Mouse (Mus musculus): ENCODE results near the gene AC124502.3.

The AC124502.3 gene

DNA sequence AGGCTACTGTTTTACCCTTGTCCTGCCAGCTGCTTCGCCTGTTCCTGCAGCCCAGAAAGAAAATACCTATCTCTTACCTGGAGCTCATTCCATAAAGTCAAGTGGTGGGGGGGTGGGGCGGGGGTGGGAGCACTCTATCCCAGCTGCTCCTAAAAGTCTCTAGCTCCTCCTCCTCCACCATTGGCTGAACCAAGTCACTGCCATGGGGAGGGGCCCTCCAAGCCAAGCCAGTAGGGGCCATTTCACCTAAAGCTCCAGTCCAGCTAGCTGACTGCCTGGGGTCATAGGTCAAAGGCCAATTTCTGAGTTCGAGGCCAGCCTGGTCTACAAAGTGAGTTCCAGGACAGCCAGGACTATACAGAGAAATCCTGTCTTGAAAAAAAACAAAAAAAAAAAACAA lies 6.0 kb upstream of the AC124502.3 start:
- no peak for DNase-seq (ENCODE audit: low read depth)

DNA sequence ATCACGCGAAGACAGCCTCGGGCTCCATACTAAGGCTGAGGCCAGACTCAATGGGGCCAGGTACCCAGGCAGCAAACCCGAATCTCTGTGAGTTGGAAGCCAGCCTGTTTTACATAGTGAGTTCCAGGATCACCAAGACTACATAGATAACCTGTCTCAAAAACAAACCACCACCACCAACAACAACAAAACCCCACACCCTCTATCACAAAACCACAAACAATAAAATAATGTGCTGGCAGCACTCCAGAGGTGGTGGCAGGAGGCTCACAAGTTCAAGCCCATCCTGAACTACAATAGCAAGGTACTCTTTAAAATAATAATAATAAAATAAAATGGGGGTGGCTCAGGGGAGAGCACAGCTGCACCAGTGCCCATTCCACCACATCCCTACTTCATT lies 2.1 kb upstream of the AC124502.3 start:
- DNase-seq (ENCODE audit: low read depth) = no peak

DNA sequence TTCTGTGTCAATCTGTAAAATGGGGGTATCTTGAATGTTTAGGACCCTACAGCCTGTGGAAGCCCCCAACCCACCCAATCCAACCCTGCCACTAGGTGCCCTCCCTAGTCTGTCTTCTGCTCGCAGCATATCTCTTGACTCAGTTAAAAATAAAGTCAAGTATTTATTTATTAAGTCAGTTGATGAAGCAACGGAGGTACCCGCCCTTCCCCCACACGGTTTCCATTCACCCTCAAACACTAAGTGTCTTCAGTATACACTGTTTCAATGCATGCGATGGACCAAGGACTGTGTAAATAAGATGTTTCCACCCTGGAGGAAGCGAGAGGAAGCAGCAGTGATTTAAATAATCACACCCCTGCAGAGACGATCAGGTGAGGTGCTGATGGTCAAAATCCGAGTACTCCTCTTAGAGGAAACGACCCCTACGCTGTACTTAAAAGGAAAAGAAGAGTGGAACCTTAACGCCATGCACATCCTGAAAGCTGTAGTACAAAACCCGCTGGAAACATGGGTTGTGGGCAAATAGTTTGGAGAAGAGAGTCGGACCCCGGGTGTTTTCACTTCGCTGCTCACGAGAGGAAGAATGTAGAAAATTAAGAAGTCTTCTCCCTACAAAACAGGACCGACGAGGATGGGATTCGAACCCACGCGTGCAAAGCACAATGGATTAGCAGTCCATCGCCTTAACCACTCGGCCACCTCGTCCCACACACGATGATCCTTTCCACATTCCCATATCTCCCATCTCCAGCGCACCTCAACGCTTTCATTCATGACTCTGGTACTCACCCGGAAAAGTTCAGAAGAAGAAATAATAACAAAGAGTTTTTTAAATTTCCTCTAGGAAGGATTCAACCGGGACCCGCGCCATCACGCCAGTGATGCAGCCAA lies 766 bp upstream of the AC124502.3 start:
- no peak for DNase-seq (ENCODE audit: low read depth)

DNA sequence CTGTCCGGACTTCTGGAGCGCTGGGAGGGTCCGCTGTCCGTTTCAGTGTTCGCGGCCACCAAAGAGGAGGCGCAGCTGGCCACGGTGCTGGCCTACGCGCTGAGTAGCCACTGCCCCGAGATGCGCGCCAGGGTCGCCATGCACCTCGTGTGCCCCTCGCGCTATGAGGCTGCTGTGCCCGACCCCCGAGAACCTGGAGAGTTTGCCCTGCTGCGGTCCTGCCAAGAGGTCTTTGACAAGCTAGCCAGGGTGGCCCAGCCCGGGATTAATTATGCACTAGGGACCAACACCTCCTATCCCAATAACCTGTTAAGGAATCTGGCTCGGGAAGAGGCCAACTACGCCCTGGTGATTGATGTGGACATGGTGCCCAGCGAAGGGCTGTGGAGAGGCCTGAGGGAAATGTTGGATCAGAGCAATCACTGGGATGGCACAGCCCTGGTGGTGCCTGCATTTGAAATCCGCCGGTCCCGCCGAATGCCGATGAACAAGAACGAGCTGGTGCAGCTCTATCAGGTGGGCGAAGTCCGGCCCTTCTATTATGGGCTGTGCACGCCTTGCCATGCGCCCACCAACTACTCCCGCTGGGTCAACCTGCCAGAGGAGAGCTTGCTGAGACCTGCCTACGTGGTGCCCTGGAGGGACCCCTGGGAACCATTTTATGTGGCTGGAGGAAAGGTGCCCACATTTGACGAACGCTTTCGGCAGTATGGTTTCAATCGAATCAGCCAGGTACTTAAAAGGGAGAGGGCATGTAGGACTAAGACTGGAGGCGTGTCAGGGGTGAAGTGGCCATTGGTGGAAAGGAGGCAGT lies 817 bp downstream of the AC124502.3 start:
- DNase-seq (ENCODE audit: low read depth) = no peak

DNA sequence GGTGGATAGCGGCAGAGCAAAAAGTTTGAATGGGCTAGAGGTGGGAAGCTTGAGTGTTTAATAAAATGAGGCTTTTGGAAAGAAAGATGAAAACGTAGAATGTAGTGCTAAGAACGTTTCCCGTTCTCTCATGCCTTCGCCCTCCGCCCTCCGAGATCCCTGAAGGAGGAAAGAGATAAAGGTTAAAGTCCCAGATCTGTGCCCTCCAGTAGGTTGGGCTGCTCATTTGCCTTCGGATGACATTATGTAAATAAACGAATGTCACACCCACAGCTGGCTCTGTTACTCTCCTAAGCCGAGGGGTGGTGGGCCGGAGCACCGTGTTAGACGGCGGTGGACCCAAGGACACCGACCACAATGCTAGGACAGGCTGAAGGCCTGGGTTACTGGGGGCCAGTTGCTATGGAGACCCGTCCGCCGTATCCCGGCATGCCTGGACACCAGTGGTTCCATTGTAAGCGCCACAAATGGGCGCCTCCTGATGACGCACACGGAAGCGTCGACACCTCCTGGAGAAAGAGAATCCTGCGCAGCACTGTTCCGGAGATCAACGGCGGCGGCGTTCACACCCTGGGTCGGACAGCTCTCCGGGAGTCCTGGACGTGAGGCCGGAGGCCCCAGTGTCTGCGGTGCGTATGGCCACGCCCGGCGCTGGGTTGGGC lies 2.3 kb downstream of the AC124502.3 start, which contains the start of gene Brms1:
Gene Brms1, plus strand, starts transcription at position 493 of the 662 bp plus-strand sequence.
- no peak for DNase-seq (ENCODE audit: low read depth)

DNA sequence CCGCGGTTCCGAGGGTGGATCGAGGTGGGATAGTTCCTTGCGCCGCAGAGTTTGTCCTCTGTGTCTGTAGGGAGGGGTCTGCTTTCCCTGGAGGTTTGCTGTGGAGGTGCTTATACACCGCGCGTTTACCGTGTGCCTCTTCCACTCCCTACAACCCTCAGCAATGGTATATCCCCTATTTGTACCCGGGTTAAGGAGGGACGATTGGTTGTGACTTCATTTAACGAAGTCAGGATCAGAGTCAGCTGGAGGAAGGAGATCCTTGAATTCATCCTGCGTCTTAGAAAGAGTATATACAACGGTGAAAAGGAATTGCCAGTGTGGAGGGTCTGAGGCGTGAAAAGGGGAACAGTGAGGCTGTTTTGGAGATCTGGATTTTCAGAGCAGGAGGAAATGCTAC lies 2.9 kb downstream of the AC124502.3 start:
- no peak for DNase-seq (ENCODE audit: low read depth)

DNA sequence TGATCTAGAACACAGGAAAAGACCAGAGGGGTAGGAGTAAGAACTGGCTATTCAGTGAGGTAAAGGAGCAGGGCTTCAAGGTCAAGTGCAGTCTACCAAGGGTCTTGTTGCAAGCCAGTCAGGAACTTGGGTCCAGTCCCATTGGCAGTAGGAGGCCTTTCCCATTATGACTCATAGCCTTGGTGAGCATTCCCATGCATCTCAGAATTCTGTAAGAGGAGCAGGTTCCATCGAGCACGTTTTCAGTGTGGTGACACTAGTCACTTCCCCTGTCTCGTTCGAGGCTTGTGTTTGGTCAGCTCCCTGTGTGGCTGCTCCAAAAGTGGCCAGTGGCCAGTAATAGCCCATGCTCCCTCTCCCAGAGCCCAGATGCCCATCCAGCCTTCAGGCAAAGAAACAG lies 6.8 kb downstream of the AC124502.3 start:
- no peak for DNase-seq (ENCODE audit: low read depth)

DNA sequence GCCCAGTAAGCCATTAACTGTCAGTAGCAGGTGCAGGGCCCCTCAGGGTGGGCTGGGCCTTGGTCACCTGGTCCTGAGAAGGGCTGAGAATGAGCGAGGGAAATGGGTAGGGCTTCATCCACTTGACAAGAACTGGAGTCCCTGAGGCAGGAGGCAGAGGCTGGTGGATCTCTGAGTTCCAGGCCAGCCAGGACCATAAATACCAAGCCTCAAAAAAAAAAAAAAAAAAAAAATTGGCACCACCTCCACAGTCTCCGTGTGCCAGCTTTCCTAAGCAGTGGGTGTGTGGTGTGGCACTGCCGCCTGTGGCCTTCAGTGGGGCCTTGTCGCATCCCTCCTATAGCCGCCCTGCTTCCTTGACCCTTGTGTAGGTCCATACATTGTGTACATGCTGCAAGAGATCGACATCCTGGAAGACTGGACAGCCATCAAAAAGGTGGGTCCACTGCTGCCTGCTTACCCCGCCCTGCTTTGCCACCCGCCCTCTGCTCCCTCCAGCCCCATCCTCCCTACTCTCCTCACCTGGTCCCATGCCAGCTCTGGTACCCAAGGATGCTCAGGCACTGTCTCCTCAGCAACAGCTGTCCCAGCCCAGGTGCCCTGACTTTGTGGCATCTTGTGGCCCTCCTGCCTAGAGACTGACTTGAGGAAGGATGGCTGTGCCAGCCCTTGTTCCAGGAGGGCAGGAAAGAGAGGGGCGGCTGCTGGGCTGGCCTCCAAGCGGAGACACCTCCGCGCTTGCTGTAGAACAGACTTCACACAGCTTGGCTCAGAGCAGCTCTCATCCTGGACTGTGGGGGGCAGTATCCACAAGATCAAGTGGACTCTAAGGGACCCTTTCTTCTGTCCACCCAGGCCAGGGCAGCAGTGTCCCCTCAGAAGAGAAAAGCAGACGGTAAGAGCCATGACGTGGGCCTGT lies 9.7 kb downstream of the AC124502.3 start:
- no peak for DNase-seq (ENCODE audit: low read depth)

DNA sequence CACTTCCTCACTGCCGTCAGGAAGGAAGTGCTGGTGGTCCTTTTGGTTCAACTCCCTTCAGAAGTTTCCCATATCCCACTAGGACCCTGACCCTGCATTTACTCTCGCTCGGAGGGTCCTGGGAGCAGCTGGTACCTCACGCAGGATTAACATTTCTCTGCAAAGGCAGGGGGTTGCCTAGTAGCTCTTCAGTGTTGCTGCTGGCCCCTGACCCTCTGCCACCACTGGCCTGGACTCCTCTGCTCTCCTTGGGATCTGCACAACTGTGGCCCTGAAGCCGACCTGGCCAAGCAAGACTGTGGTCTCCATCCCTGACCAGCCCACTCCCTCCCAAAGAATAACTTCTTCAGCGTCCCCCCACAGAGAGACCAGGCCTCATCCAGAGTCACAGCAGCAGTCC lies 10.6 kb downstream of the AC124502.3 start:
- no peak for DNase-seq (ENCODE audit: low read depth)

DNA sequence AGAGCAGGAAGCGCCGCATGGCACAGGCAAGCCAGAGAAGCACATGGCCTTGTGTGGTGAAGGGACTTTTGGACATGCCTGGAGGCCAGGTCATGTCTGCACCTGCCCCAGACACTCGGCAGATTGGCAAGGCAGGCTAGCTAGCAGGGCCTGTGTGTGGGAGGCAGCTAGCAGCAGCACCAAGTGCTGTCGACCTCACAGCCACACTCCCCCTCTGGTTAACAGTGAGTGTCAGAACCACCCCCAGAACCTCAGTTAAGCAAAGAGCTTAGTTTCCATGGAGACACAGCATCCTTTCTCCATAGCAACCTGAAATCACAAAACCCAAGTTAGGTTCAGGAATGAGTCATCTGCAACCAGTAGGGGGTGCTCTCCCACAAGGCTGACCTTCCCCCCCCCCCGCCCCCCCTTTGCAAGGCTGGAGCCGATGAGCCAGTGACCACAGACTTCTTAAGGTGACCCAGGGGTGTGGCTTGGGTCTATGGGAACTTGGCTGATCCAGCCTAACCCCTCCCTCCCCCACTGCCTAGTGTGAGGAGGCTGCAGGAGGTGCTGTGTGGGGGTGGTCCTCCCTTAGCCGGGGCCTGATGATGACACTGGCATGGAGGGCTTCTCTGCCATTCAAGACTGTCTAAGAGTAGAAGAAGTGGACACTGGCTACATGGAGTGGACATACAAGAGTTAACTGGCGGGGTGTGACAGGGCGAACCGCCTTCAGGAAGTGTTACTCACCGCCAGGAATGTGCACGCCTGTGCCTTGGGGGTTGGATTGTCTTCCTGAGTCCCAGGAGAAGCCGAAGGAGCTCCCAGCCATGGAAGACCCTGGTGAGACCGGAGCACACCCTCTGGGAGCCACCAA lies 11.6 kb downstream of the AC124502.3 start, which contains the start of gene Rin1:
Gene Rin1, plus strand, starts transcription at position 435 of the 859 bp plus-strand sequence.
- DNase-seq (ENCODE audit: low read depth) = no peak

DNA sequence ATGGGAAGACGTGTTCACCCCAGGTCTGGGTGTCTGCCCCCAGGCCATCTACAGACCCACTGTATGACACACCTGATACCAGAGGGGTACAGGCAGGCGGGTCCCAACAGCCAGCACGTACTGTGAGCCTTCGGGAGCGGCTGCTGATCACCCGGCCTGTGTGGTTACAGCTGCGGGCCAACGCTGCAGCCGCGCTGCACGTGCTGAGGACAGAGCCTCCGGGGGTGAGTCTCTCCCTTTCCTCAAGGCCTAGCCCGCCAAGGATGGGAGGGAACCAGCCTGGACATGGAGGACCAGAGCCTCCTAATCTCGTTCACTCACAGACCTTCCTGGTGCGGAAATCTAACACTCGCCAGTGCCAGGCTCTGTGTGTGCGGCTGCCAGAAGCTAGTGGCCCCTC lies 12.3 kb downstream of the AC124502.3 start:
- no peak for DNase-seq (ENCODE audit: low read depth)

DNA sequence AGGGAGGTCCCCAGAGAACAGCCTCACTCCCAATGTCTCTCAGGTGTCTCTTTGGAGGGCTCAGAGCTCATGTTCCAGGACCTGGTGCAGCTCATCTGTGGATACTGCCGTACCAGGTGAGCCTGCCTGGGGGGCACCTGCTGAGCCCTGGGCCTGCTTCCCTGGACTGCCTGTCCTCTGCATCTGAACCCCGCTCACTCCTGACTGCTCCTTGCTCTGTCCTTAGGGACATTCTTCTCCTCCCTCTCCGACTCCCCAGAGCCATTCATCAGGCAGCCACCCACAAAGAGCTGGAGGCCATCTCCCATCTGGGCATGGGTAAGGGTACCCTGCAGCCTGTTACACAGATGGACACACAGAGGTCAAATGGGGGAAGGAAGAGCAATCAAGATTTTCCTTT lies 12.8 kb downstream of the AC124502.3 start:
- no peak for DNase-seq (ENCODE audit: low read depth)

DNA sequence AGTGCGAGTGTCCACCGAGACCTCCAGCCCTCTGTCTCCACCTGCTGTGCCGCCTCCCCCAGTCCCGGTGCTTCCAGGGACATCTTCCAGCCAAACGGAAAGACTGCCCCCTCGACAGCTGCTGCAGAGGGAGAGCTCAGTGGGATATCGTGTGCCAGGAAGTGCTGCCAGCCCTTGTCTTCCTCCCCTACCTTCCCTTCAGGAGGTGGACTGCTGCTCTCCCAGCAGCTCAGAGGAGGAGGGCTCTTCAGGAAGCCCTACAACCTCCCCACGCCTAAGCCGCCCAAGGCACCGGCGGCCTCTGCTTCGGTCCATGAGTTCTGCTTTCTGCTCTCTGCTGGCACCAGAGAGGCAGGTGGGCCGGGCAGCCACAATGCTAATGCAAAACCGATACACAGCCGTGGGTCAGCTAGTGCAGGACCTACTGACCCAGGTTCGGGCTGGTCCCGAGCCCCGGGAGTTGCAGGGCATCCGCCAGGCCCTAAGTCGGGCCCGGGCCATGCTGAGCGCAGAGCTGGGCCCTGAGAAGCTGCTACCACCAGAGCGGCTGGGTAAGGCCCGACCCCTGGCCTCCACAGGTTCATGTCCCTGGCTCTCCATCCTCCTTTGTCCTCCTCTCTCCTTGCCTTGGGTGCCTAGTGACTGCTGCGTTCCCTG lies 13.6 kb downstream of the AC124502.3 start:
- no peak for DNase-seq (ENCODE audit: low read depth)

DNA sequence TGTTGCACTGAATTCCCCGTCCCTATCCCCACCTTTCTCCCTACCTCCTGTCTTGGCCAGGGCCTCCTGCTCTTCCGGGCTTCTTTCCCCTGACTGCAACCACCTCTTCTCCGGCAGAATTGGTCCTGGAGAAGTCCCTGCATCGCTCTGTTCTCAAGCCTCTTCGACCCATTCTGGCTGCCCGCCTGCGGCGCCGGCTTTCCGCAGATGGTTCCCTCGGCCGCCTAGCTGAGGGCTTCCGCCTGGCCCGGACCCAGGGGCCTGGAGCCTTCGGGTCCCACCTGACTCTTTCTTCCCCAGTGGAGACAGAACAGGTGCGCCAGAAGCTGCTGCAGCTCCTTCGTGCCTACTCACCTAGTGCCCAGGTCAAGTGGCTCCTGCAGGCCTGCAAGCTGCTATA lies 14.2 kb downstream of the AC124502.3 start:
- no peak for DNase-seq (ENCODE audit: low read depth)

DNA sequence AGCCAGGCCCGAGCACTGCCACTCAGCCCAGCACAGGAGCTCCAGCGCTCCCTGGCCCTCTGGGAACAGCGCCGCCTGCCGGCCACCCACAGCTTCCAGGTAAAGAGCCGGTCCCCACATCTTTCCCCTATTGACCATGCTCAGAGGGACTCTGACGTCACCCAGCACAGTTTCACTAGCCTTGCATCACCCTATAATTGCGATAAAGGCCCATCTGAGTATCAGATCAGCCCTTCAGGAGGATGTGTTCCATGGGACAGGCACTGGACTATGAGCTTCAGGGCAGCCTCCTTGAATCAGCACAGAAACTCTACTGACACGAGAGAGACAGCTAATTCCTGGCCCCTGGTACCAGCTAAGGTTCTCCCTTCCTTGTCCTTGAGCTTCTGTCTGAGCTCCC lies 15.2 kb downstream of the AC124502.3 start:
- no peak for DNase-seq (ENCODE audit: low read depth)

DNA sequence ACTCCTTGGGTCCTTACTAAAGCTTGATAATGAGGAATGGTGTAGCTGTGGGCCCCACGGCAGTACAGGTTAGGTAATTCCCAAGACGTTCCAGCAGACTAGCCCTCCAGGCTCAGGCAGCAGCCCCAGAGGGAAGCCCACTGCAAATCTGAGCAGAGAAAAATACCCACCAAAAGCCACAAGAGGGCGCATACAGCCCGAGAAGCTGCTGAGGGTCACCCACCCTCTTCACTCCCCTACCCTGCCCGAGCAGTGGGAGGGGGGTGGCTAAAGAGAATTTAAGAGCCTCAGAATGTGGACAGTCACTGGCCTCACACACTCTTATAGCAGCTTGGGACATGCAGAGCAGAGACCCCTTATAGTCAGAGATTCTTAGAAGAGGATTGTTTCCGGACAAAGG lies 17.6 kb downstream of the AC124502.3 start:
- DNase-seq (ENCODE audit: low read depth) = no peak

DNA sequence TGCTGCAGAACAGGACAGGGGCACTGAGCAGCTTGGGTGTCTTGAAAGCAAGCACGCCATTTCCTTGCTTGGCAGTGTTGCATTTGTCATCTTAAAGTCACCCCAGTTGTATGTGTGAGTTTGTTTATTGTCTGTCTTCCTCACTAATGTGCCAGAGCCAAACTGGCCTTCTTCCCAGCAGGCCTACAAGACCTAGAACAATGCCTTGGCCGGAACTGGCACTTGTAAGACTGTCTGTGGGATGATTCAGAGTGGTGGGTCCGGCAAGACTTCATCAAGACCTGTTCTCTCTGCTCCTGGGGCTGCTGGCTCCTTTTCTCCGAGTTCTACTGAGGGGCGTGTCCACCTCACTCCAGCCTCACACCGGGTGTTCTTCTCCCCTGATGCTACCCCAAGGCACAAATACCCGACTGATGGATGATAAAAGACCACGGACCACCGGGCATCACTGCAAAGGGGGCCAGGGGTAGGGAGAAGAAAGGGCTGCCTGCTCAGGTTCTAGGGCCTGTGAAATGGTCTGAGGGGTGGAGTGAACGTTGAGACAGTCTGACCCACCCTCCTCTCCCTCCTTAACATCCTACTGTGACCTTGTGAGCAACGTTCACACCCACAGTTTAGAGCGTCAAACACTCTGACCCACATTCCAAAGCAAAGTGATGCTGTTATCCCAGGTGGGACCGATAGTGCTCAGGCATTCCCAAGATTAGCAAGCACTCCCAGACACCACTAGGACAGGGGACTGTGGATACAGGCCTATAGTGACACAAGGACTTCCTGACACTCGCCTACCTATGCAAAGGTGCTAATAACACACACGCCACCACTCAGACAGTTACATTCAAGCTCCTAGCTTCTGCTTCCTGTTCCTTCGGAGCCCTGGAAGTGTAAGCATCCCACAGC lies 19.4 kb downstream of the AC124502.3 start:
- no peak for DNase-seq (ENCODE audit: low read depth)

DNA sequence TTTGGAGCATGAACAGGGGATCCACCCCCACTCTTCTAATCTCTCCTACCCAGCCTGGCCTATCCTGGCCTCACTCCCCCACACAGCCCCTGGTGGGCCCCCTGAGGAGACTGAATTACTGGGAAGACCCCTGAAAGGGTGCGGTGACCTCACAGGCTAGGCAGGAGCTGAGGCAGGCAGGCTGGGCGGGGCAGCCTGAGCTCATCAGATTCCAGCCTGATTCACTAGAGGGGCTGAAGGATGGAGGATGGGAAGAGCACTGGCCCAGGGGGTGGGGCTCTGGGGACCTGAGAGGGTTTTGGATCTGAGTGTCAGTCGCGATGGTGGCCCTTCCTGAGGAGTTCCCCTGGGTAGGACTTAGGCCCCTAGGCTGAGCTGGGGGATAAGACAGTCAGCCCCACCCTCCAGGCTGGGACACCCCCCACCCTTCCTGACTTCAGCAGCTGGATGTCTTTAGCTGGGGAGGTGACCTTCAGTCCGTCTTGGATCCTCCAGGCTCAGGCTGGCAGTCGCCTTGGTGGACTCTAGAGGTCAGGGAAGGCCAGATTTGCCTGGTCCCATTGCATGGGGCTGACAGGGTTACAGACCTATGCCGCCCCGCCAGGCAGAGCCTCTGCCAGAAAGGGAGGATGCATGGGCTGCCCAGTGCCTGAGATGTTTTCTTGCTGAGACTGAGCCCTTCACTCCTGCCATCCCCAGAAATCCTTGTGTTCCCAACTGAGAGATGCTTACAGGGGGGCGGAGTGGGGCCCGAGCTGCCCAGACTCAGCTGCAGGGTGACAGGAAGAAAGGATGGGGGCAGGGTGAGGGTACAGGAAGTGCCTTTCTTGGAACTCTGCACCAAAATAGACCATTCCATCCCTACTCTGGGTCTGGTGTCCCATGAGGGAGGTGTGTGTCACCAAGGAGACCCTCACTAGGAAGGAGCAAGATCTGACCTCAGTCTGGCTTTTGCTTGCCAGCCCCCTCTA lies 20.4 kb downstream of the AC124502.3 start:
- DNase-seq (ENCODE audit: low read depth) = no peak

All from fibroblast of lung, adult 2 months (primary cell).